Mouse (Mus musculus): ENCODE measurements around the gene Loxl3. TPM values are rescaled to one million over a fixed set of nuclear protein-coding genes. Genes with fewer than 3 reads are reported as not detected.

Loxl3 gene
- polyA plus RNA-seq (2012; rRNA removed), result 13.3 and 14.9 TPM in 2 replicates

DNA sequence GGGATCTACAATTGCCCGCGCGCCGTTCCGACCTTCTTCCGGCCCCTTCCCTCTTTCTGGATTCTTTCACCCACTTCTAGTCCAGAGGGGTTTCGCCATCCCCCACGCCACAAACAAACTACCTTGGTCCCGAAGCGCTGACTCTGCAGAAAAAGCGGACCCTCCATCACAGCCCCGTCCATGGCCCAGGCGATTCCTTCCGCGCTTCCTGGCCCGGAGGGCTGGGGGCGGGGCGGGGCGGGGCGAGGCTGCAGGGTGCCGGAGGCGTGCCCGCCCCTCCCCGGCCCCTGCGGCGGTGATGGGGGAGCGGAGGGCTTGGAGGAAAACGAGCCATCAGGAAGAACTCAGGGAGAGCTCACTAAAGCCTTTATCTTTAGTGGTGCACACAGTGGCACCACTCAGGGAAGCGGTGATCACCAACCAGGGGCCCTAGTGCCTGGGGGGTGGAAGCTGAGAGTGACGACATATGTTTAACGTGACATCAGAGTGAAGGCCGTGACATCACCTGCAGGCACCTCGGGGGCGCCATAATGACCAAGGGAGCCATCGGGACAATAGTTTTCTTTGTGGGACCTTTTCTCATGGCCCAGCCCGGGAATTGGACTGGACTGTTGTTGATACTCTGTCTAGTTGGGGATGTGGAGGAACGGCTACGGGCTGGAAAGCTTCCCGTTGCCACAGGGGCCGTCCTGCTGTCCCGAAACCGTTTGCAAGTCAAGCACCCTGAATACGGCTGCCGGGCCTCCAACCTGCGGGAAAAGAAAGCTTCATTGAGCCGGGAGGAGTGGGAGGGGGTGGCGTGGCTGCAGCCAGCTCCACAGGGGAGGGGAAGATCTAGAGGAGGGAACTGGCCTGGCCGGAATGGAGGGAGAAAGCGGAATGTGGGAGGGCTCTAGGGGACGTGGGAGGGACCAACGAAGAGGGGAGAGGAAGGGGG is at the start of gene Loxl3, which contains the start of gene Dok1:
Gene Loxl3 (plus strand): TSS at position 925 of the 937 bp plus-strand sequence.
Gene Dok1 (minus strand): TSS at position 223 of the 937 bp plus-strand sequence.

DNA sequence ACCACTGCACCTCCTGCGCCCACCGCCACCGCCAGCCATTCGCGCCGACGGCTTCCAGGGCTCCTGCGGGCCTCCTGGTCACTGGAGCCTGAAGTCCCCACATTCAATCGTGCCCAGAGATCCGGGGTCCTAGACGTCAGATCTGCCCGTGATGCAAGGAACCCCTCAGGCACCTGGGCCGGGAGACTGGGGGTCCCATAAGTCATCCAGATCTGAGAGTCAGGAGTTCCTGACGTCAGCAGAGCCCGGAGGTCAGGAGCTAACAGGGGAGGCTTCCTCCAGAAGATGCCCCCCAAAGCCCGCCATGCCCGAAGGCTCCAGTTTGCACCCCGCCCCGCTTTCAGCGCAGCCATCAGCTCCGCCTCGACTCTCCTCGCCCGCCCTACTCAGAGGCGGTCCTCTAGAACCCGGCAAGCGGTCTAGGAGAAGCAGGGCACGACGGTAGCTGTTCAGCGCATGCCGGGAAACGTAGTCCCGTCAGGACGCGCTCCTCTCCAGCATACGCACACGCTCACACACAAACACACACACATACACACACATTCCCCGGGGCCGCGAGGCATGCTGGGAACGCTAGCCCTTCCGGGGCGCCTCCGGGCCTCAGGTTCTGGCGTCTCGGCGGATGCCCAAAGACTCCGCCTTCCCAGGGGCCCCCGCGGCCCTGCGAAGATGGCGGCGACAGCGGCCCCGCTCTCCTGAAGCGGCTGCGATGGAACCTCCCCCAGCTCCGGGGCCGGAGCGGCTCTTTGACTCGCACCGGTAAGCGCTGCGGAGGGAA is 20.3 kb downstream of the Loxl3 start, which contains the start of gene Aup1:
Gene Aup1 (plus strand): TSS at position 448 of the 778 bp plus-strand sequence.

DNA sequence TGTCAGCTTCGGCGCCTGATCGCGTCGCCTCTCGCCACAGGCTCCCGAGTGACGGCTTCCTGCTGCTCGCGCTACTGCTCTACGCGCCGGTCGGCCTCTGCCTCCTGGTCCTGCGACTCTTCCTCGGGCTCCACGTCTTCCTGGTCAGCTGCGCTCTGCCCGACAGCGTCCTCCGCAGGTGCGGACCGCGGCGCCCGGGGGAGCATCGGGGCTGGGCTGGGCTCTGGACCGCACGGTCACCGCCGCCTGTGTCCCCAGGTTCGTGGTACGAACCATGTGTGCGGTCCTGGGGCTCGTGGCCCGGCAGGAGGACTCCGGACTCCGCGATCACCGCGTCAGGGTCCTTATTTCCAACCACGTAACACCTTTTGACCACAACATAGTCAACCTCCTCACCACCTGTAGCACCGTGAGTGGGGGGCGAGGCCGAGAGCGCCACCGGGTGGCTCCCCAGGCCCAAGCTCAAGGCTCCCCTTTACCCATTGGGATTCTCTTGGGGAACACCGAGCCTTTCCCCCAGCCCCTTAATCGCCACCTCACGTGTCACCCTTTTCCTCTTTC is 21.0 kb downstream of the Loxl3 start, which contains the start of gene Htra2:
Gene Htra2 (minus strand): TSS at position 403 of the 561 bp plus-strand sequence.

DNA sequence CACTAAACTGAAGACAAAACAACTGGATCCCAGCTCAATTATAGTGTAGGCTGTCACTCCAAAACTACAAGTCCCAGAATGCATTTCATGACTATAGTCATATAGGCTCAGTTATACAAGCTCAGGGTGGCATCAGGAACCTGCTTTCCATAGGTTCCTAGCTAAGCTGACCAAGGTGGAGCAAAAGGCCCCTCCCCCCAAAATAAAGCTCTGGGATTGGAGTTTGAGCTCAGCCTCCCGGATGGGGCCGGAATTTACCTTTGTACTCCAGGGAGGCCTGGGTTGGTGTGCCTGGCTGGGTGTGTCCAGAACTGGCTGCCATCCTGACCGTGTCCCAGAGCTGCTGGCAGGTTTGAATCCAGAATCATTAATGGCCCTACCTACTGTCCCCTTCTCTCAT is 23.8 kb downstream of the Loxl3 start, which contains the start of gene Dqx1:
Gene Dqx1 (plus strand): TSS at position 55 of the 400 bp plus-strand sequence.

DNA sequence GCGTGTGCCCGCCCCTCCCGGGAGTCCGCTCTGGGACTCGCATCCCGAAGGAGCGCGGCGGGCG is 36.1 kb downstream of the Loxl3 start, which contains the start of gene Tlx2:
Gene Tlx2 (minus strand): TSS at position 47 of the 64 bp plus-strand sequence.

DNA sequence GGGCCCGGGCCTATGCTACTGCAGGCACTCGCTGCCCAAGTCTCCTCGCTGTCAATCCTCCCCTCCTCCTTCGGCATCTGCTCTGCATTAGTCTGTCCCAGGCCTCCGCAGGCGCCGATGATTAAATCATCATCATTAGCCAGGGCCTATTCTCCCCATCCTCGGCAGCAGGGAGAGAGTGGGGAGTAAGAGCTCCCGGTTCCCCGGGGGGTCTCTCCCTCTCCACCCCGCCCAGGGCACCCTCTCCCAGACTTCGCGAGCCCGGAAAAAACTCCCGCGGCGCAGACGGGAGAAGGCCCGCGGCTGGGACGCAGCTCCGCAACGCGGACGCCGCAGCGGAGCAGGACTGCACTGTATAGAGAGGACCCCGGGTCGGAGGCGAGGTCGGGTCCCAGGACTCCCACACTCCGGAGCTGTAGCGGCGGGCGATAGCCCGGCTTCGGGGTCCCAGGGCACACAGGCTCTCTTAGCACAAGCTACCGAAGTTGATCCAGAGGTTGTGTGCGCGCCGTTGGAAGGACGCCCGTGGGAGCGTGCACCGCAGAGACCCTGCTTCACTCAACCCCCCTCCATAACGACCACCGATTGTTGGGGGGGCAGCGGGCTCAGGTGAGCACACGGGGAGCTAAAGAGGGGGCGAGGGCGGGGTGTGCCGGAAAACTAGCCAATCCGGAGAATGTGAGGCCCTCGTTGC is 43.8 kb downstream of the Loxl3 start, which contains the start of gene Pcgf1:
Gene Pcgf1 (plus strand): TSS at position 240 of the 694 bp plus-strand sequence.

DNA sequence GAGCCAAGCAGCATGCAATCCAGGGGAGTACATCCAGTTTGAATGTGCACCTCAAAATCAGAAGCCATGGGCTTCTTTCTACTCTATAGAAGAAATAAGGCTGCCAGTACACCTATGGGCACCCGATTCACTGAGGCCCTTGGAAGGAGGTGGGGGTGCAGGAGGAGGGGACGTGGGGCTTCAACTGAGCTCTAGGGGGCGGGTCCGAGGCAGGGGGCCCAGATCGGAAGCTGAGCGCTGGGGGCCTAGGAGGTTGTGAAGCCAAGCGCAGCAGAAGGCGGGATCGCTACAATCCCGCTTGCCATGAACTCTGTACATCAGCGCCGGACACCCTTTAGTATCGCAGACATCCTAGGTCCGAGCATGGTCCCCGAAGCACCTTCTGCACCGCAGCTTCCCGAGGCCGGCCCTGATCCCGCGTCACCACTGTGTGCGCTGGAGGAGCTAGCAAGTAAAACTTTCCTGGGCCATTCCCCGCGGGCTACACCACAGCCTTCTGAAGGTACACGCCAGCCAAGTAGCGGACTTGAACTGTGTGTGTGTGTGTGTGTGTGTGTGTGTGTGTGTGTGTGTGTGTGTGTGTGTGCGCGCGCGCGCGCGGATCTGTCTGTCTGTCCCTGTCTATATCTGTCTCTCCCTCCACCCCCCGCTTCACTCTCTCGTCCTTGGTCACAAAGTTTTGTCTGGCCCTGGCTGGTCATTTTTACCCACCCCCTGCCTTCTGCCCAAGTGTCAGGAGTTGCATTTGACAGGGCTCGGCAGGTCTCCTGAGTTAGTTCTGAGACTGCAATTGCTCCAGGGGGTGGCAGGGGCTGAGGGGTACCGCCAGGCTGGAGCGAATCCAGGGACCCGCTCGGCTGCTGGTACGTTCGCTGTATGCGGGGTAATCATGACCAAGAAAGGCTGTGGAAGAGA is 52.4 kb downstream of the Loxl3 start, which contains the start of gene Lbx2:
Gene Lbx2 (plus strand): TSS at position 247 of the 915 bp plus-strand sequence.

DNA sequence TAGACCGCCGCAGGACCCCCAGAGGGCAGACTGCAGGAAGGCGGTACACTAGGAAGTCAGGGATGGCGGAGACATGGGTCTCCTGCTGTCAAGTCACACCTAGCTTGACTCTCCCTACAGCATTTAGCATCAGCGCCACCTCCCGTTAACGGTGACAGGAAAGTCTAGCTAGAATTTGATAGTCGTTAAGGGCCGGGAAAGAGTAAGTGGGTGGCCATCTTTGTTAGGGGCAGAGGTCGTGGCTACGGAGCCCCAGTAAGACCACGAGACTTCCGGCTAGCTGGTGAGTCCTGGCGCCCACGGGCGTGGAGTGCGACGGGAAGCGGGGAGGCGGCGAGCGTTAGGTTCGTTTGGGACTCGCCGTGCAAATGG is 67.3 kb downstream of the Loxl3 start, which contains the start of the genes Ccdc142 and Gm42688:
Gene Ccdc142 (plus strand): TSS at position 286 of the 372 bp plus-strand sequence.
Gene Gm42688 (plus strand): TSS at position 302 of the 372 bp plus-strand sequence.

Other genes with a start within 250 kb of the Loxl3 start
- 1.3 and 1.5 TPM in 2 replicates for gene Sema4f, start 94.4 kb upstream of the Loxl3 start, polyA plus RNA-seq (2012; rRNA removed)
- 0.15 and 0.23 TPM in 2 replicates for gene M1ap, start 87.3 kb upstream of the Loxl3 start, polyA plus RNA-seq (2012; rRNA removed)
- 11.3 and 14.4 TPM in 2 replicates for gene Dok1, start 702 bp upstream of the Loxl3 start, polyA plus RNA-seq (2012; rRNA removed)
- 668 and 727 TPM in 2 replicates for gene Aup1, start 20.3 kb downstream of the Loxl3 start, polyA plus RNA-seq (2012; rRNA removed)
- gene Htra2, start 21.1 kb downstream of the Loxl3 start, polyA plus RNA-seq (2012; rRNA removed), result 58.2 and 63.9 TPM in 2 replicates
- 2.0 and 2.6 TPM in 2 replicates for gene Dqx1, start 23.7 kb downstream of the Loxl3 start, polyA plus RNA-seq (2012; rRNA removed)
- not detected in 2 replicates for gene Tlx2, start 36.1 kb downstream of the Loxl3 start, polyA plus RNA-seq (2012; rRNA removed)
- 26.2 and 38.5 TPM in 2 replicates for gene Pcgf1, start 43.7 kb downstream of the Loxl3 start, polyA plus RNA-seq (2012; rRNA removed)
- 18.9 and 19.3 TPM in 2 replicates for gene Lbx2, start 52.2 kb downstream of the Loxl3 start, polyA plus RNA-seq (2012; rRNA removed)
- 21.7 and 28.8 TPM in 2 replicates for gene Ccdc142, start 67.4 kb downstream of the Loxl3 start, polyA plus RNA-seq (2012; rRNA removed)
- gene Gm42688, start 67.4 kb downstream of the Loxl3 start, polyA plus RNA-seq (2012; rRNA removed), result 7.0 and 8.5 TPM in 2 replicates
- 98.5 and 124 TPM in 2 replicates for gene Mrpl53, start 74.9 kb downstream of the Loxl3 start, polyA plus RNA-seq (2012; rRNA removed)
- 124 and 132 TPM in 2 replicates for gene Mogs, start 81.3 kb downstream of the Loxl3 start, polyA plus RNA-seq (2012; rRNA removed)
- gene Wbp1, start 87.4 kb downstream of the Loxl3 start, polyA plus RNA-seq (2012; rRNA removed), result 174 and 210 TPM in 2 replicates
- 79.8 and 116 TPM in 2 replicates for gene Ino80b, start 91.3 kb downstream of the Loxl3 start, polyA plus RNA-seq (2012; rRNA removed)
- gene Rtkn, start 101.3 kb downstream of the Loxl3 start, polyA plus RNA-seq (2012; rRNA removed), result 65.5 and 80.1 TPM in 2 replicates
- 7.4 and 8.4 TPM in 2 replicates for gene Wdr54, start 122.2 kb downstream of the Loxl3 start, polyA plus RNA-seq (2012; rRNA removed)
- gene 1700003E16Rik, start 122.2 kb downstream of the Loxl3 start, polyA plus RNA-seq (2012; rRNA removed), result 4.1 and 4.4 TPM in 2 replicates
- gene Dctn1, start 131.7 kb downstream of the Loxl3 start, polyA plus RNA-seq (2012; rRNA removed), result 186 and 187 TPM in 2 replicates
- 1.5 and 2.3 TPM in 2 replicates for gene Slc4a5, start 185.7 kb downstream of the Loxl3 start, polyA plus RNA-seq (2012; rRNA removed)